Mouse (Mus musculus) heart, embryonic 13.5 days (tissue): ENCODE data around the gene Vmn2r77. TPM values are rescaled to one million over a fixed set of nuclear protein-coding genes. Genes with fewer than 3 reads are reported as not detected.
A peak's percentile ranks its signal among the peaks of the same experiment; 100 is the strongest.
"Not testable (repeated sequence)": the region's sequence is repeated elsewhere in the genome, so short reads cannot be mapped to it uniquely, and the experiment has no call there.

Source experiments
- ATAC-seq: fragments of 200-750 bp; cut with Nextera tagmentation; 2 replicates; pipeline ENCODE4 v1.8.0; 2017; ENCODE audit warnings: moderate TSS enrichment; ENCODE audit not compliant: insufficient number of reproducible peaks, low FRiP score, low TSS enrichment; ENCODE audit errors: extremely low read depth
- H3K27ac ChIP-seq: fragments of 300-500 bp; sonication (generic); replicated peaks from 2 replicates; pipeline ENCODE4 v1.5.1; 2015; ENCODE audit warnings: moderate library complexity, mild to moderate bottlenecking, inconsistent platforms
- H3K27me3 ChIP-seq: fragments of 300-500 bp; sonication (generic); replicated peaks from 2 replicates; pipeline ENCODE4 v1.6.1; 2015; ENCODE audit warnings: mild to moderate bottlenecking, inconsistent platforms
- H3K36me3 ChIP-seq: fragments of 300-500 bp; sonication (generic); 2 replicates; pipeline ENCODE4 v1.6.1; 2015; ENCODE audit warnings: mild to moderate bottlenecking, inconsistent platforms
- H3K4me1 ChIP-seq: fragments of 300-500 bp; sonication (generic); 2 replicates; pipeline ENCODE4 v1.6.1; 2015; ENCODE audit warnings: inconsistent platforms
- H3K4me2 ChIP-seq: fragments of 300-500 bp; sonication (generic); 2 replicates; pipeline ENCODE4 v1.6.1; 2015; ENCODE audit warnings: inconsistent platforms, mild to moderate bottlenecking, moderate library complexity
- H3K4me3 ChIP-seq: fragments of 300-500 bp; sonication (generic); 2 replicates; pipeline ENCODE4 v1.5.1; 2015; ENCODE audit warnings: moderate library complexity, mild to moderate bottlenecking, inconsistent platforms
- H3K9ac ChIP-seq: fragments of 300-500 bp; sonication (generic); 2 replicates; pipeline ENCODE4 v1.6.1; 2015; ENCODE audit warnings: inconsistent platforms, mild to moderate bottlenecking, moderate library complexity
- H3K9me3 ChIP-seq: fragments of 300-500 bp; sonication (generic); 2 replicates; pipeline ENCODE4 v1.6.1; 2016; ENCODE audit warnings: inconsistent platforms
- WGBS: fragments of 180-500 bp; shearing (Covaris S2); methylation state at CpG from one replicate; pipeline ENCODE4 v1.1.7; 2015; ENCODE audit warnings: mixed read lengths; 5-methylcytosine and 5-hydroxymethylcytosine counted together
- polyA plus RNA-seq: library from polyadenylated mRNA; unstranded; fragments of >200 nt; fragmentation: Nextera tagmentation; extraction: Ambion mirVana; gene quantifications from 2 replicates; pipeline ENCODE4 v1.2.1, GENCODE M21; 2015

Gene Vmn2r77
- polyA plus RNA-seq, result not detected in 2 replicates

DNA sequence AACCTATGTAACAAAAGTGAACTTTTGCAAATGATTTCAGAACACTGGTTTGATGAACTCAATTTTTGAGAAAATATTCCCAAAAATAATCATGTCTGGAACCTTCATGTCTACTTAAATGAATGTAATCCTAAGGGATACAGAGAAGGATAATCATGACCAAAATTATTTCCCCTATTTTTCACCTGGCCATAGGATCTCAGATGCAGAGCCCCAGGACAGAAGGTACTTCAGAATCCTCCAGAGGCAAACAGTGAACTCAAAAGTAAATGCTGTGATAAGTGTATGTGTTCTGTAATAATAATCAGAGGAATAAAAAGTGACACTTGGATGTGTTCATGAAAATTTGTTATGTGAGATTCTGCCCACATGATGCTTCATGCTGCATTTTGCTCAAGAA lies at the start of gene Vmn2r77:
Vmn2r77 (plus strand) TSS at position 301 of the 400 bp plus-strand sequence.
- Histone ChIP-seq H3K36me3 (no peaks in the 10 kb centered on the region), H3K4me2 (no peak within 1 kb of the TSS), H3K9ac (no peak within 1 kb of the TSS), H3K4me3 (no peak within 1 kb of the TSS), H3K9me3 (no peaks in the 10 kb centered on the region; the same call in 1 of the 2 replicates), H3K27me3 (no peaks in the 10 kb centered on the region), H3K27ac (no peak within 1 kb of the TSS), H3K4me1 (no peaks in the 10 kb centered on the region)
- ATAC-seq, result no peak

DNA sequence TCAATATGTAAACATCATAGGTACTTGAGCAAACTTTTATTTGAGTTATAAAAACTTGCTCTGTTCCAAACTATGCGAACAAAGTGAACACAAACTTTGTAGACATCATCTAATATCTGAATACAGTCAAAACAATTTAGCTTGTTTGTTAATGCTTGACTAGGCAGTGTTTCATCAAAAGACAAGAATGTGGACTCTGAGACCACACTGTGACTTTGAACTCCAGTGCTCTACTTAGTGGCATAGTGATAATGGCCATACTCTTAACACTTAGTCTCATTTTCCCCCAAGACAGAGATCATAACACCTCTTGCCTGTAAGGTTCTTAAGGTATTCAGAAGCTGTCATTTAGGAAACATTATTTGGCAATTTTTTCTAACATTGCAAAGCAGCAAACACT lies 34.1 kb upstream of the Vmn2r77 start:
- no peaks in the 10 kb centered on the region for H3K36me3 ChIP-seq
- H3K9ac ChIP-seq, result no peak overlapping the region
- H3K4me1 ChIP-seq, result no peaks in the 10 kb centered on the region
- no peak for ATAC-seq
- no peak overlapping the region for H3K27ac ChIP-seq
- no peak overlapping the region for H3K4me2 ChIP-seq
- no peaks in the 10 kb centered on the region for H3K27me3 ChIP-seq
- H3K9me3 ChIP-seq, result no peaks in the 10 kb centered on the region
- 75% methylated on average over 1 of the region's 1 CpGs for WGBS
- H3K4me3 ChIP-seq, result no peak overlapping the region

DNA sequence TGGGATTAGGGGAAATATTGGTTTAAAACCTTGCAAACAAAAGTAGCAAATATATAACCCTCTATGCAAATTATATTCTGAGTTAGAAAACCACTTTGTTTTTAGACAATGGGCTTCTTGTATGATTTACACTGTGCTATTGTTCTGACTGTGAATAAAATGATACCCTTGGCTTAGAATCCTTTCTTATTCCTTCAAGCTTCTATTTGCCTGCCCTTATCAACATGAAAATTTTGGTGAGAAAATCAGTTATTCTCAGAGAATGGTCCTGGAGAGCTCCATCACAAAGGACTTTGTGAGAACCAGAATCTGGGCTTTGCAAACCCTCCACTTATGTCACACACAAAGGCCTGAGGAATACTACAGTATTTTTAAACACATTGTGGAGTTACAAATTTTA lies 30.2 kb upstream of the Vmn2r77 start:
- no peak for ATAC-seq
- no peaks in the 10 kb centered on the region for H3K27me3 ChIP-seq
- no peak overlapping the region for H3K4me3 ChIP-seq
- H3K4me2 ChIP-seq, result no peak overlapping the region
- H3K36me3 ChIP-seq, result no peaks in the 10 kb centered on the region
- H3K9ac ChIP-seq, result no peak overlapping the region
- H3K27ac ChIP-seq, result no peak overlapping the region
- H3K9me3 ChIP-seq, result no peaks in the 10 kb centered on the region
- no peaks in the 10 kb centered on the region for H3K4me1 ChIP-seq

DNA sequence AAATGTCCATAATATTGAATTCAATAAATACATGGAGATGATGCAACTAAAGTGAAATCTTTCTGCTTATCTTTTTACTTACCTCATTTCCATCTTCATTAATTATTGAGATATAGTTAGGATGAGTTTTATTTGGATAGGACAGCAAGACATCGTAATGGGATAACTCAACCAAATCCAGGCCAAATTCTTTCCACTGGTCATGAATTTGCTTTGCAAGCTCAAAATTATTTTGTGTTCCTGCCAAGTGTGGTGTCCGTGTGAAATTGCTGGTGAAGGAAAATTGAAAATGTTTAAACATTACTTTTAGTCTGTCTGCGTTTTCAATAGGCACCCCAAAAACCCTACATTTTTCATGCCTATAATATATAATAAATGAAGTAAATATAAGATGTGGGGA lies 23.2 kb upstream of the Vmn2r77 start:
- H3K4me3 ChIP-seq, result no peak overlapping the region
- no peaks in the 10 kb centered on the region for H3K36me3 ChIP-seq
- no peak for ATAC-seq
- H3K9me3 ChIP-seq, result no peaks in the 10 kb centered on the region
- H3K27me3 ChIP-seq, result no peaks in the 10 kb centered on the region
- no peak overlapping the region for H3K4me2 ChIP-seq
- WGBS, result 74% methylated on average over 3 of the region's 3 CpGs
- peaks cover 7% of the 10 kb centered on the region for H3K4me1 ChIP-seq
- no peak overlapping the region for H3K9ac ChIP-seq
- H3K27ac ChIP-seq, result no peak overlapping the region

DNA sequence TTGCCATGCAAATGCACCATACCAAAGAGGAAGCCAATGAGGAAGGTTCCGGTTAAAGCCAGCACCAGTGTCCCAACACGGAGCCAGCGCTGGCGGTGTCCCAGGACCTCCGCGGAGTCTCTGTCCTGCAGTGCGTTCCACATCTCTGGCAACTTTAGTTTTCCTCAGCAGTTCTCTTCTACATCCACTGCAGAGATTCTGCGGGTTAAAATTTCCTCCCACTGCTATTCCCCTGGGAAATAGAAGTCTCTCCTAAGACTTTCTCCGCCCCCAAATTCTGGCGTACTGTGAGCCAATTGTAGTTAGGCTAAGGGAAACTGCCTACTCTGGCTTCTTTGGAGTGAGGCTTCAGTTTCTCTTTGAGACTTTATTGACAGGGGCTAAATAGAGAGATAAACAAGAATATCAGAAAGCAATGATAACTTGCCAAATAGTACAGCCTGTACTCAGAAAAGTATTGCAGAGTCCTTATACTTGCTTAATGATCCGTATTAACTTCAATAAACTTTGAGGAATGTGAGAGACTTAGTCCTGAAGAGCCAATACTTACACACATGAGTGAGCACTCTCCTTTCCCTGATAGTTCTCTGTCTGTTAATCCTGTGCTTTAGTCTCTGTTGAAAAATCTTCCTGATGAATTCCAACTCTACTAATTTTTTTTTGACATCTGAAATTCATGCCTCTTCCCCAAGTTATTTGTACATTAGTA lies 19.1 kb upstream of the Vmn2r77 start, which contains the start of gene Folh1:
Folh1 (minus strand) TSS at position 327 of the 709 bp plus-strand sequence.
- 7% methylated on average over 11 of the region's 11 CpGs for WGBS
- no peaks in the 10 kb centered on the region for H3K9me3 ChIP-seq
- H3K4me3 ChIP-seq, result peak within 1 kb of the TSS; percentile 40

DNA sequence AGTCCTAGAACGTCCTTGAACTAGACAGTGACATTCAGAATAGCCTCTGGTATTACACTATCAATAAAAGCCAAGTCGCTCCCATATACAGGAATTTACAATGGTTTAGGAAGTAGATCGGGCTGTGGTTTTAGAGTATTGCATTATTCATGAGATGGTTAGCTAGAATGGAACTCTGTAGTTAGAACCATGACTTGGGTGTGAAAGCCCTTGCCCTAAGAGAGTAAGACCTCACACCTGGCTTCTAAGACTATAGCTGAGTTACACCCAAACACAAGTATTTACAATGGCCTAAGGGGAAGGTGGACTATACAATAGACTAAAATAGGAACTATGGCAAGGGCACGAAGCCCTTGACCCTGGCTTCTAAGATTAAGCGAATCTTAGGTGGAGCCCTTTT lies 20.4 kb downstream of the Vmn2r77 start:
- not testable (repeated sequence) for H3K27me3 ChIP-seq, H3K36me3 ChIP-seq, H3K4me1 ChIP-seq, H3K9ac ChIP-seq, H3K9me3 ChIP-seq, H3K27ac ChIP-seq, H3K4me3 ChIP-seq, H3K4me2 ChIP-seq, ATAC-seq
- 64% methylated on average over 5 of the region's 5 CpGs for WGBS

More for the DNA sequence above, 19.1 kb upstream of the Vmn2r77 start, which contains the start of gene Folh1:
- Histone ChIP-seq H3K27me3 (no peaks in the 10 kb centered on the region), H3K4me1 (peaks cover 7% of the 10 kb centered on the region), H3K9ac (0 out of 2 replicates have a peak within 1 kb of the TSS, but pooled peaks have one; percentile 28), H3K27ac (no peak within 1 kb of the TSS), H3K4me2 (peak within 1 kb of the TSS; percentile 67), H3K36me3 (no peaks in the 10 kb centered on the region)
- ATAC-seq, result no peak

DNA sequence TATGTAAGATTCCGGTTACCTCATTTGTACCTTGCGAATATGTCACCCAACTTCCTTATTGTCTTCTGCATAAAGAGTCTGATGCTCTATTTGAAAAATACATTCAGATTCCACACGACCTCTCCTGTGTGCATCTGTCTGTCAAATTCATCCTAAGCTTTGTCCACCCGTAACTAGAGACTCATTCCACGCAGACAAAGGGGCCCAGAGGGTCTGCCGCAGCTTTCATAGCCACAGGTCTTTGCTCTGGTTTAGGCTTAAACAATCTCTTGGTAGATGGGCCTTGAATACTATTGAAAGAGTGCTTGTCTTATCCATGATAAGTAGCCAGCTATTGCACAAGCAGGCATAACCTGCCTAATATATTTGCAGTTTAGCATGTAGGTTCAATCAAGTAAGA lies 20.9 kb downstream of the Vmn2r77 start:
- H3K9me3 ChIP-seq, H3K27ac ChIP-seq, H3K9ac ChIP-seq, ATAC-seq, H3K27me3 ChIP-seq, H3K36me3 ChIP-seq, H3K4me3 ChIP-seq, H3K4me1 ChIP-seq, H3K4me2 ChIP-seq: not testable (repeated sequence)
- 74% methylated on average over 6 of the region's 6 CpGs for WGBS

DNA sequence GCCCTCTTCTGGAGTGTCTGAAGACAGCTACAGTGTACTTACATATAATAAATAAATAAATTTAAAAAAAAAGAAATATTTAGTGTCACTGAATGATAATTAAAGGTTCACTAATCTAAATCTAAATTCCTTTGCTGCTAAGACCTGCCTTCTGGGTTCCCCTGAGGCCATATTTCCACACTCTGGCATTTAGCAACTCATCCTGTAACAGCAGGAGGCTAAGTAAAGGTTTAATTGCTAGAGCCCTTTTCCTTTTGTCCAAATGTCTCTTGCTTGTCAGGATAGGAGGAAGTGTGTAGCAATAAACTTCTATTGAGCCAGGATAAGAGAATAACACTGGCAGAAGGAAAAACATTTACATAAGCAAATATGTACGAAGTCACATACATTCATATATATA lies 21.6 kb downstream of the Vmn2r77 start:
- Histone ChIP-seq H3K4me2 (no peak overlapping the region), H3K36me3 (no peaks in the 10 kb centered on the region), H3K27ac (no peak overlapping the region), H3K27me3 (no peaks in the 10 kb centered on the region), H3K9ac (no peak overlapping the region), H3K4me1 (no peaks in the 10 kb centered on the region), H3K4me3 (no peak overlapping the region), H3K9me3 (no peaks in the 10 kb centered on the region)
- 58% methylated on average over 1 of the region's 1 CpGs for WGBS
- no peak for ATAC-seq

Other genes with a start within 250 kb of the Vmn2r77 start
- not detected in 2 replicates for gene Olfr295, start 211.2 kb upstream of the Vmn2r77 start, polyA plus RNA-seq
- not detected in 2 replicates for gene Olfr294, start 178.4 kb upstream of the Vmn2r77 start, polyA plus RNA-seq
- gene Olfr293, start 146.0 kb upstream of the Vmn2r77 start, polyA plus RNA-seq, result not detected in 2 replicates
- gene Olfr292, start 106.7 kb upstream of the Vmn2r77 start, polyA plus RNA-seq, result not detected in 2 replicates
- gene Folh1, start 19.1 kb upstream of the Vmn2r77 start, polyA plus RNA-seq, result 0.05 TPM in 1 of 2 replicates, not detected in the other
- not detected in 2 replicates for gene Vmn2r78, start 120.1 kb downstream of the Vmn2r77 start, polyA plus RNA-seq
- not detected in 2 replicates for gene Vmn2r79, start 201.1 kb downstream of the Vmn2r77 start, polyA plus RNA-seq